Mouse (Mus musculus): ENCODE data around the gene Metrnl.

DNA sequence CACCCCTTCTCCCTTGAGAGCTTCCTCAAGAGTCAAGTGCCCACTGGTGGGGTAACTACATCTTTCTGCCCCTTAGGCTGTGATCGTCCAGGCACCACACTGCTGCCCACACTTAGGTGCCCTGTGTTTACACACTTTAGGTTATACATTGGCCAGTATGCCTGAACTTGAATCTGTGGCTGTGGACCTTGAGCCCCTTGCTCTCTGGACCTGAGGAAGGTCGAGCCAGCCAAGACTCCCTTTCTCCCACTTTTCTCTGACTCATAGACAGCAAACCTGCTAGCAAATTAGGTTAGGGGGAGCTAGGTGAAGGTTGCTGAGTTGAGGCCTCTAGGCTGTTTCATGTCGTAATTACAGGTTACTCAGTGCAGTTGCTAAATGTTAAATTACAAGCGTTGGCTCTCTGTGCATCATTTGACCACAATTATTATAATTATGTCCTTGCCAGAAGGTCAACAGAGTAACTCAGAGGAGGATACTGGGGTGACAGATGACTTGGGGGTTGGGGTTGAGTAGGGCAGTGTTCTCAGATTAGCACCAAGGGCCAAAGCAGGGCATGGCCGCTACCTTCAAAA, 2.9 kb upstream of the Metrnl start:
- TF ChIP-seq CTCF (conservative IDR thresholded peaks at IDR 0.05 in 1 of 2, IDR thresholded peaks at IDR 0.05 in 1 of 2; ENCODE audit: low read depth in 2 of 2, low read length in 2 of 2) (no peak), EP300 (IDR thresholded peaks at IDR 0.05; ENCODE audit: low read length) (no peak), POLR2A (IDR thresholded peaks at IDR 0.05; ENCODE audit: low read depth, low read length) (no peak), MXI1 (IDR thresholded peaks at IDR 0.05; ENCODE audit: low read depth, low read length) (no peak), RCOR1 (conservative IDR thresholded peaks at IDR 0.05; ENCODE audit: low read depth, low read length) (no peak), CHD1 (IDR thresholded peaks at IDR 0.05; ENCODE audit: low read depth, low read length) (no peak), MAFK (IDR thresholded peaks at IDR 0.05; ENCODE audit: insufficient replicate concordance, low read length) (no peak), E2F4 (IDR thresholded peaks at IDR 0.05; ENCODE audit: insufficient replicate concordance, low read depth, low read length) (no peak), MAX (IDR thresholded peaks at IDR 0.05; ENCODE audit: low read length) (no peak), RAD21 (IDR thresholded peaks at IDR 0.05; ENCODE audit: low read depth, low read length) (no peak), ZKSCAN1 (IDR thresholded peaks at IDR 0.05; ENCODE audit: borderline replicate concordance, low read depth, low read length) (no peak)
